Mouse (Mus musculus) liver, adult 2 months (tissue): Measurements from ENCODE around the gene Cldn11.

Experiments used
- CTCF ChIP-seq: fragments of 200-500 bp; IDR thresholded peaks from 2 replicates; pipeline ENCODE4 v1.5.1; 2011; ENCODE audit warnings: low read depth, low read length, control low read depth
- POLR2A ChIP-seq: fragments of 200-500 bp; IDR thresholded peaks from 2 replicates; pipeline ENCODE4 v1.6.1; 2011; ENCODE audit warnings: low read length, control low read depth; ENCODE audit not compliant: insufficient read depth; ENCODE audit errors: extremely low read depth

- TF ChIP-seq CTCF = no peak
- no peak for TF ChIP-seq POLR2A
These were observed 2.4 kb downstream of the Cldn11 start for GRCm38 (mm10) chr3:31152108-31152507.
